Mouse (Mus musculus): ENCODE measurements around the gene Itsn1. TPM values are rescaled to one million over a fixed set of nuclear protein-coding genes. Genes with fewer than 3 reads are reported as not detected.

Gene Itsn1
- polyA plus RNA-seq, 1 experiment from 2014 or later, result 34.5 TPM

DNA sequence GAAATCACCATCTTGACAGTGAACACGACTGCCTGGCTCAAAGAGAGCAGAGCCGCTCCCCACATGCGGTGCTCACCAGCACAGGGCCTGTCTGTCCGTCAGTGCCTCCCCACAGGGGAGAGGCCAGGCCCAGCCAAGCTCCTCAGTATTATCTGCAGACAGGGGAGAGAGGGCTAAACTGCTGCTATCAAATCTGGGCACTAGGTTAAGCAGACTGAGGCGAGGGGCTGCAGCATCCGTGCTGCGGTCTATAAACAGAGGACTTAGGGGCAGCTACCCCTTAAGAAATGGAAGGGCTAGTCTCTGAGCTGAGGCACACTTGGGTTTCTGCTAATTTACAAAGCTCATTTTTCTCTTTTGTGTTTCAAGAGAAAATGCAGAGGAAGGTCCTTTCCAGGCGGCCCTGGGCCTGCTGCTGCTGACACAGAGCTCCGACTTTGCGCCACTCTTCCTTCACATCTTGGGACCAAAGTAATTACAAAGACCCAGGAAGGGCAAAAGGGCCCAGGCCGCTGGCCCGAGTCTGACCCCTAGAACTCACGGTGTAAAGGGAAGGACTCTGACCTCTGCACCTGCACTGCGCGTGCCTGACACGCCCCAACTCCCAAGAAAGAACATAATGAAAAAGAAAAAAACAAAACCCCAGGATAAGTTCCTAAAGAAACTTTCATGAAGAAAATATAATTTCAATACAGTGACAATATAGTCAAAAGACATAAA lies 199.0 kb downstream of the Itsn1 start:
- WGBS, result 91% methylated on average over 16 of the region's 16 CpGs
- Histone ChIP-seq H3K27me3 (ENCODE audit: low read depth, poor library complexity, severe bottlenecking) (no peaks in the 10 kb centered on the region), H3K9me3 (replicated peaks) (no peaks in the 10 kb centered on the region), H3K27ac (no peak overlapping the region), H3K36me3 (peaks cover 69% of the 10 kb centered on the region), H3K4me3 (no peak overlapping the region), H3K4me1 (peaks cover 7% of the 10 kb centered on the region)
- DNase-seq (ENCODE audit: low spot score), result no peak

DNA sequence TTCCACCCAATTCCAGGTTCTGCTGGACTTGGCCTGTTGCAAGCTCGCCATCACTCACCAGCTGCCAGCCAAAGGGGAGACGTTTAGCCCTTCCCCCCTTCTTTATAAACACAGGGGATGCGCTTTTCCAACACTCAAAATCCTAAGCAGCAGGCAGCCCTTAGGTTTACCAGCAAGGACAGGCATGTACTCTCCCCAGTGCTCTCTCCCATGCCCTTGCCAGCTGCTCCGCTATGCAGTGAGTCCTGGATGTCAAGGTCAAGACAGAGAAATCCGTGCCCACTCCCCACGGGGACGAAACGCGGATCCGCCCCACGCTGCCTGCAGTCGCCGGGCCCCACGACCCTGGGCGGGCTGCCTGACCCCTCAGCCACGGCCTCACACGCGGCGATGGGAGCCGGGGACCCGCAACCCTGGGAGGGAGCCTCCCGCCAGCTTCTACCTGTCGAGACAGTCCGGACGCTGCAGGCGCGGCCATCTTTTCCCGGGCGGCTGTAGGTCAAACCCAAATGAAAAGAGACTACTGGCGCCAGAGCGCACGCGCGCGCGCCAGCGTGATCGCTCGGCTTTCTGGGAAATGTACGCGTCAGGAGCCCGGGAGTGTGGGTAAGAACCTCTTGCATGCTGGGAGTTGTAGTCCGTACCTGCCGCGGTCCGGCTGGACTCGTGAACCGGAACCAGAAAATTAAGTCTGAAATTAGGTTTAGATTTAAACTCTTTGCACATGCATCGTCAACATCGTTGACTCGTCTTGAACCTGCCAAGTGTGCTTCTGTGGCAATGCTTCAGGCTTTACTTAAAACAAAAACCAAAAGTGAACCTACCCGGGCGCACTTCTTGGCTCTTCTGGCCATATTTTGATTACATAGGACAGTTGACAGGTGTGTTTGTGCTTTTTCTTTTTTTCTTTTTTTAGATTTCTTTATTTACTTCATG lies 202.3 kb downstream of the Itsn1 start:
- Histone ChIP-seq H3K27ac (peak overlapping the region; percentile 95), H3K4me1 (peaks cover 11% of the 10 kb centered on the region), H3K4me3 (peak overlapping the region; percentile 90), H3K27me3 (ENCODE audit: low read depth, poor library complexity, severe bottlenecking) (no peaks in the 10 kb centered on the region), H3K9me3 (replicated peaks) (no peaks in the 10 kb centered on the region), H3K36me3 (peaks cover 36% of the 10 kb centered on the region)
- DNase-seq (ENCODE audit: low spot score), result peak; percentile 94
- WGBS, result 1% methylated on average over 53 of the region's 53 CpGs

DNA sequence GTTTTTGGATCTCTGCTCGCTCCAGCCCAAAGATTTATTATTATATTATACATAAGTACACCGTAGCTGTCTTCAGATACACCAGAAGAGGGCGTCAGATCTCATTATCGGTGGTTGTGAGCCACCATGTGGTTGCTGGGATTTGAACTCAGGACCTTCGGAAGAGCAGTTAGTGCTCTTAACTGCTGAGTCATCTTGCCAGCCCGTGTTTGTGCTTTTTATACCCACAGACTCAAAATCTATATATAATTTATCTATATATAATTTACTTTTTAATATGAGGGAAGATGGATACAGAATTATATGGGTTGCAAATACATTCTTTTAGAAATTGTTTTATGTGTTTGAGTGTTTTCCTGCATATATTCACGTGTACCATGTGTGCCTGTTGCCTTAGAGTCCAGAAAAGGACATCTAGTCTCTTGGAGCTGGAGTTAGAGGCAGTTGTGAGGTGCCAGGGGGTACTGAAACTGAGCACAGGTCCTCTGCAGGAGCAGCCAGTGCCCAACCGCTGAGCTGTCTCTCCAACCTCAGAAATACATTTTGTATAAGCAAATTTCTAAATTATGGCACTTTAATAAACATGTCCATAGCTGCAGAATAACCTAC lies 203.1 kb downstream of the Itsn1 start:
- H3K36me3 ChIP-seq, result peaks cover 28% of the 10 kb centered on the region
- no peaks in the 10 kb centered on the region for H3K27me3 ChIP-seq (ENCODE audit: low read depth, poor library complexity, severe bottlenecking)
- DNase-seq (ENCODE audit: low spot score), result no peak
- H3K9me3 ChIP-seq (replicated peaks), result no peaks in the 10 kb centered on the region
- no peak overlapping the region for H3K27ac ChIP-seq
- WGBS, result 52% methylated on average over 8 of the region's 8 CpGs
- peak overlapping the region; percentile 90 for H3K4me3 ChIP-seq
- peaks cover 14% of the 10 kb centered on the region for H3K4me1 ChIP-seq

DNA sequence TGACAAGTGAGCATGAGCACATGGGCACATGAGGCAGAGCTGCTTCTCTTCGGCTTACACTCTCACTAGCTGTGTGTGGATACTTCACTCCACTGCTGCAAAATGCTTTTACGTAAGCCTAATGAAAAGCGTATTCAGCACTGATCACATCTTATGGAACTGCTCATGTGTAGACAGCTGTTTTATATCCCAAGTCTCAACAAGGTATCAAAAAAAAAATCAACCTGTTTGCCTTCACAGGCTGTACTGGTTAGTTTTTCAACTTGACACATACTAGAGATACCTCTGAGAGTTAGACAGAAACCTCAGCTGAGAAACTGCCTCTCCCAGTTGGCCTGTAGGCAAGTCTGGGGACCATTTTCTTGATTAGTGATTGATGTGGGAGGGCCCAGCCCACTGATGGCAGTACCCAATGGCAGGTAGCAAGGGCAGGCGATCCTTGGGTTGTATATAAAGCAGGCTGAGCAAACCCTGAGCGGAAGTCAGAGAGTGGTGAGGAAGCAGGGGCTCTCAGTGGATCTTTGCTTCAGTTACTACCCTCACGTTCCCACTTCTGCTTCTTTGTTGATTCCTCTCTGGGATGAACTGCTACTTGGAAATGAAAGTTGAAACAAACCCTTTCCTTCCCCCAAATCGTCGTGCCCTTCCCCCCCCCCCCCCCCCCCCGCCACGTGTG lies 203.9 kb downstream of the Itsn1 start:
- no peak for DNase-seq (ENCODE audit: low spot score)

DNA sequence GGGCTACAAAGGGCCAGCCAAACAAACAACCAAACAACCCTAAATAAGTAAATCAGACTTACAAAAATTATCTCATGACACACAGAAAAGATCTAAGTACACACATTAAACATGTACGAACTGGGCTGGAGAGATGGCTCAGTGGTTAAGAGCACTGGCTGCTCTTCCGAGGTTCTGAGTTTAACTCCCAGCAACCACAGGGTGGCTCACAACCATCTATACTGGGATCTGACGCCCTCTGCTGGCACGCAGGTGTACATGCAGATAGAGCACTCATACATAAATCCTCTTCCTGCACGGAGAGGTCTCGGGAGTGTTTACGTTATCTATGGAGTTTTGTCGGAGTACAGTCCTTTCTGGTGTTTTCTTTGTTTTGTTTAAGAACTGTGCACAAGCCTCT lies 206.0 kb downstream of the Itsn1 start:
- Histone ChIP-seq H3K9me3 (replicated peaks) (no peaks in the 10 kb centered on the region), H3K27me3 (ENCODE audit: low read depth, poor library complexity, severe bottlenecking) (no peaks in the 10 kb centered on the region), H3K27ac (peak overlapping the region; percentile 46; the same call in 1 of the 2 replicates), H3K4me1 (peaks cover 14% of the 10 kb centered on the region), H3K36me3 (no peaks in the 10 kb centered on the region; the same call in 1 of the 2 replicates), H3K4me3 (no peak overlapping the region)
- DNase-seq (ENCODE audit: low spot score), result peak; percentile 57
- WGBS, result 44% methylated on average over 8 of the region's 8 CpGs

More for the DNA sequence above, 203.9 kb downstream of the Itsn1 start:
- no peaks in the 10 kb centered on the region for H3K9me3 ChIP-seq (replicated peaks)
- H3K27ac ChIP-seq, result no peak overlapping the region
- peaks cover 20% of the 10 kb centered on the region for H3K36me3 ChIP-seq
- peaks cover 14% of the 10 kb centered on the region for H3K4me1 ChIP-seq
- H3K4me3 ChIP-seq, result no peak overlapping the region
- WGBS, result 57% methylated on average over 9 of the region's 10 CpGs
- no peaks in the 10 kb centered on the region for H3K27me3 ChIP-seq (ENCODE audit: low read depth, poor library complexity, severe bottlenecking)

DNA sequence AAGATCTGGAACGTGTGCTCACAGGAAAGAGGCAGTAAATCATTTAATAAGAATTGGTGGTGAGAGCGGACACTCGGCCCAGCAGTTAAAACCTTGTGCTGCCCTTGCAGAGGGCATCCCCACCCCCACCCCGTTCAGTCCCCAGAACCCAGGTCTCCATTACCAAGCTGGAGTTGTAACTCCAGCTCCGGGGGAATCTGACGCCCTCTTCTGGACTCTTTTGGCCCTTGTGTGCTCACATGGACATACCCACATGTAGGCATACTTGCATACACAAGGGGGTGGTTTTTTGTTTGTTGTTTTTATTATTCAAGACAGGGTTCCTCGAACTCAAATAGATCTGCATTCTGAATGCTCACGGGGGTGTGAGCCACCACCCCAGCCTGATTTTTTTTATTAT lies 206.6 kb downstream of the Itsn1 start:
- Histone ChIP-seq H3K36me3 (no peaks in the 10 kb centered on the region), H3K4me3 (no peak overlapping the region), H3K27ac (no peak overlapping the region), H3K27me3 (ENCODE audit: low read depth, poor library complexity, severe bottlenecking) (no peaks in the 10 kb centered on the region), H3K4me1 (peaks cover 8% of the 10 kb centered on the region), H3K9me3 (replicated peaks) (no peaks in the 10 kb centered on the region)
- WGBS, result 42% methylated on average over 8 of the region's 8 CpGs
- DNase-seq (ENCODE audit: low spot score), result peak; percentile 32

DNA sequence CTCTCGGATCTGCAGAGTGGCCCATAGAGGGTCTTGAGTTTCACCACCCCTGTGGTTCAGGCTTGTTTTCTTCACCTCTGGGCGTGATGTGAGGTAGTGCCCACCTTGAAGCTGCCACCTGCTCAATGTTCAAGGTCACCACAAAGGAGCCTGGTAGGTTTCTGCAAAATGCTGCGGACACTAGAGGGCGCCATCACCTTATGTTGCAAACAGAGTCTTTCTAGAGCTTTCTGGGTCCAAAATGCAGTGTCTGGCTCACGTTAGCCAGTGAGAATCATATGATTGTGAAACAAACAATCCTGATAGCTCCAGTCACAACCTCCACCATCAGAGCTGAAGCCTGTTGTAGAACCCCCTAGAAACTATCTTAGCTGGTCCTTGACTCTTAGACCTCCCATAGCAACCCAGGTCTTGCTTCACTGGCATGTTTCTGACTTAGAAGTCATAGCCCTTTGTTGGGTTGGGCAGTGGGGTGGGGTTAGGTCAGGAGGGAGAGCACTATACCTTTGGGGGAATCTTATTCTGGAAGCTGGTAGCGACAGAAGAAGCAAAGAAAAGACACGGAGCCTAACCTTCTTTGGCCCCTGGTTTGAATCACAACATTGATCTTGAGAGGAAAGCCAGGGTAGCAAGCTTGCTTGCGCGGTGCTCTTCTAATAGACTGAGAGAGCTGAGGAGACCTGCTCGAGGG lies 207.4 kb downstream of the Itsn1 start:
- Histone ChIP-seq H3K4me1 (peaks cover 7% of the 10 kb centered on the region; the same call in 1 of the 2 replicates), H3K27me3 (ENCODE audit: low read depth, poor library complexity, severe bottlenecking) (no peaks in the 10 kb centered on the region), H3K9me3 (replicated peaks) (no peaks in the 10 kb centered on the region), H3K4me3 (no peak overlapping the region), H3K27ac (peak overlapping the region; percentile 58), H3K36me3 (no peaks in the 10 kb centered on the region)
- WGBS, result 49% methylated on average over 10 of the region's 10 CpGs
- DNase-seq (ENCODE audit: low spot score), result peak; percentile 94

DNA sequence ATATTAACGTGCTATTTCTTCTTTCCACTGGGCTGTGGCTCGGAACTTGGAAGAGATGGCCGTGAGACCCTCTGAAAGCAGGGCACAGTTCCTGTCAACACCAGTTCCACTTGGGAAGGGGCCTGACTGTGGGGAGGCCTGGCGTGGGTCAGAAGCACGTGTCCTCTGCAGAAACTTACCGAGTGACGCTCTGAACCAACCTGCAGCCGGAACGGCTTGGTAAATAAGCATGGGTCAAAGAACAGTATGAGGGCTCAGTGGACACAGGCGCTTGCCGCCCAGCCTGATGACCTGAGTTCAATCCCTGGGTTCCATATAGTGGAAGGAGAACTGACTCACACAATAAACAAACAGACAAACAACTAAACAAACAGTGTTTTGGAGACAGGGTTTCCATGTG lies 208.2 kb downstream of the Itsn1 start:
- Histone ChIP-seq H3K36me3 (no peaks in the 10 kb centered on the region), H3K9me3 (replicated peaks) (no peaks in the 10 kb centered on the region), H3K4me1 (peaks cover 7% of the 10 kb centered on the region; the same call in 1 of the 2 replicates), H3K27me3 (ENCODE audit: low read depth, poor library complexity, severe bottlenecking) (no peaks in the 10 kb centered on the region), H3K4me3 (no peak overlapping the region), H3K27ac (no peak overlapping the region)
- DNase-seq (ENCODE audit: low spot score), result no peak
- 95% methylated on average over 11 of the region's 11 CpGs for WGBS

DNA sequence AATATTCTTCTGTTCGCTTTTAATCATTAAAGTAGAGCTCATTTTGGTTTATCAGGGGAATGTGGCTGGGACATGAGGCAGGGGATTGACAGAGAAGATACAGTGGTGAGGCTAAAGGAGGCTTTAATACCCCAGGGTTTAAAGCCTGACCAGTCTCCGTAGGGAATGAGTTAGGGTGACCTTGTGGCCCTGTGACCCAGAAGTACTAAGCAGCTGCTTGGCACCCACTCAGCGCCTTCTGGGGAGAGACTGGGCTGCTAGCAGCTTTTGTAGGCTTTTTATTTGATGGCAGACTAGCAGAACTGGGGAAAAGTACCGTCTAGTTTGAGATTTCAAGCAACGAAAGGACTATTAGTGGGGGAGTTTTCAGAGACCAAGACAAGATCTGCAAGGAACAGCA lies 209.1 kb downstream of the Itsn1 start:
- no peak for DNase-seq (ENCODE audit: low spot score)
- no peak overlapping the region for H3K4me3 ChIP-seq
- WGBS, result 76% methylated on average over 5 of the region's 5 CpGs
- no peak overlapping the region for H3K27ac ChIP-seq
- H3K36me3 ChIP-seq, result no peaks in the 10 kb centered on the region
- H3K9me3 ChIP-seq (replicated peaks), result no peaks in the 10 kb centered on the region
- H3K27me3 ChIP-seq (ENCODE audit: low read depth, poor library complexity, severe bottlenecking), result no peaks in the 10 kb centered on the region
- H3K4me1 ChIP-seq, result peaks cover 7% of the 10 kb centered on the region; the same call in 1 of the 2 replicates

DNA sequence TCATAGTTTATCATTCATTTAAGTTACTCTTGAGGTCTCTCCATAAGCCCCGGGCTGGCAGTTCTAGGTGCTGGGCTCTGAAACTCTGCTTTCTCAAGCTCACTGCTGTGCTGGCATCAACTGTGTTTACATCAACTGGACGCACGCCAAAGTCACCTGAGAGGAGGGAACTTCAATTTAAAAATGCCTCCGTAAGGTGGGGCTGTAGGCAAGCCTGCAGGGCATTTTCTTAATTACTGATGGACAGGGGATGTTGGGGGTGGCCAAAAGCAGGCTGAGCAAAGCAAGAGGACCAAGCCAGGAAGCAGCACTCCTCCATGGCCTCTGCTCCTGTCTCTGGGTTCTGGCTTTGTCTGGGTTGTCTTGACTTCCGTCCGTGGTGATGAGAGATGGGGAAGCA lies 211.6 kb downstream of the Itsn1 start:
- Histone ChIP-seq H3K36me3 (no peaks in the 10 kb centered on the region), H3K4me1 (peaks cover 7% of the 10 kb centered on the region; the same call in 1 of the 2 replicates), H3K27ac (no peak overlapping the region), H3K9me3 (replicated peaks) (no peaks in the 10 kb centered on the region), H3K27me3 (ENCODE audit: low read depth, poor library complexity, severe bottlenecking) (no peaks in the 10 kb centered on the region), H3K4me3 (no peak overlapping the region)
- WGBS, result 79% methylated on average over 6 of the region's 6 CpGs
- peak; percentile 23 for DNase-seq (ENCODE audit: low spot score)

DNA sequence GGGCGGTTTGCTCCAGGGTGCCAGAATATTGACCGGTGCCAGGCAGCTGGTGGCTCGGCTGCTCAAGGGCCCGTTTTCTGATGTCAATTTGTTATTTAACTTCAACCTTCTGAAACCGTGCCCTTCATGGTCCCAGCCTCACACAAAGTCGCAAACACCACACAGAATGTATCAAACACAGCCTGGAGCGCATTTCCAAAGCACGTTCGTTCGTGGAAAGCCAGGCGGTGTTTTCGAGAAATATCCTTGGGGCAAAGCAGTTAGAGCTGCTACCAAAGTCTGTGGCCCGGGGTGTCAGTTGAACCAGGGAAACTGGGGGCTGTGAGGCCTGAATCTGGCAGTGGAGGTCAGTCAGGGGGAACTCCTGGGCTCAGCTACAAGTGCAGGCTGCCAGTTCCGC lies 213.1 kb downstream of the Itsn1 start:
- WGBS, result 90% methylated on average over 14 of the region's 14 CpGs
- H3K4me3 ChIP-seq, result no peak overlapping the region
- no peaks in the 10 kb centered on the region for H3K27me3 ChIP-seq (ENCODE audit: low read depth, poor library complexity, severe bottlenecking)
- no peak overlapping the region for H3K27ac ChIP-seq
- DNase-seq (ENCODE audit: low spot score), result peak; percentile 21
- H3K36me3 ChIP-seq, result no peaks in the 10 kb centered on the region
- no peaks in the 10 kb centered on the region; the same call in 1 of the 2 replicates for H3K4me1 ChIP-seq
- no peaks in the 10 kb centered on the region for H3K9me3 ChIP-seq (replicated peaks)

DNA sequence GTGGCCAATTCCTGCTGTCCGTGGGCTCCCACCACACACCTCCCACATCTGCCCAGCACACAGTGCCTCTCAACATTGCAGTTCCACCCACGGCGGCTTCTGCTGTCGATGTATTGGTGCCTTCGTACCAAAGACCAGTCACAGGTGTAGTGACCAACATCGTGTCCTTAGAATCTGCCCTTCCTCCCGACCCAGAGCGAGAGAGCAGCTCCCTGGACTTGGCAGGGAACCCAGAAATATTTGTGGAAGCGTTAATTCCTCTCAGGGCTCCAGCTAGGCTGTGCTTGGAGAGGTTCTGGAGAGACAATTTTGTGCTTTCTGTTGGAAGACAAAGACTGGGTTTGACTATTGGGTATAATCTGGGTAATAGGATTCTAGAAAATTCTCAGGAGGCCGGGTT lies 217.2 kb downstream of the Itsn1 start:
- H3K4me3 ChIP-seq, result no peak overlapping the region
- H3K27me3 ChIP-seq (ENCODE audit: low read depth, poor library complexity, severe bottlenecking), result no peaks in the 10 kb centered on the region
- DNase-seq (ENCODE audit: low spot score), result no peak
- 91% methylated on average over 10 of the region's 10 CpGs for WGBS
- no peak overlapping the region for H3K27ac ChIP-seq
- no peaks in the 10 kb centered on the region; the same call in 1 of the 2 replicates for H3K4me1 ChIP-seq
- H3K9me3 ChIP-seq (replicated peaks), result no peaks in the 10 kb centered on the region
- no peaks in the 10 kb centered on the region for H3K36me3 ChIP-seq
